Mouse (Mus musculus): ENCODE measurements at regions not wholly inside any gene's neighbourhood (a gene's known extent, or its start where the extent isn't known, plus 50 kb on each side); places are given as distances from the start of the nearest gene placed in this dataset.

DNA sequence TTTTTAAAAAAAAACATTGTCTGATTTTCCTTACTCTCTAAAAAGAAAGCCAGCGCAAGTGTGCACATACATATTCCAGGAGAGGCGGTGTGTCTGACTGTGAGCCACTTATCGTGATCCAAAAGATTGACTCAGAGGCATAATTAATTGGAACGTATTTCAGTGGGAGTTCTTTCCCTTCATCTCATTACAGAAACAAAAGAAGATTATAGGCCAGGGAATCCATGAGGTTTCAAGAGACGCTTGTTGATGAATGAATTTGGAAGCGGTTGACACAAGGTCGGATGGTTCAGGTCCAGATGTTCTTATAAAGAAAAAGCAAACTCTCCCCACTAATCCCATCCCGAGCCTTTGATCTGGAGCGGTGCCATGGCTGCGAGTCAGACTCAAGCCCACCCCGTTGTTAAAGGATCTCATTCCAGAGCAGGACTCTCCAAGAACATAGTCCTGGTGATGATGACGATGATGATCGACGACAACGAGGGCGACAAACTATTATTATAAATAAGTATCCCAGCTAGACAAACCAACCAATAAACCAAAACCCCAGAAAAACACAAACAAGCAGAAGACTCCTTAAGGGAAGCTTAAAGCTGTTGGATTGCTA, 240.1 kb upstream of the Habp2 start:
- TF ChIP-seq POLR2A (IDR thresholded peaks at IDR 0.05; ENCODE audit: borderline replicate concordance, insufficient read depth, low read length) = no peak
- no peak for TF ChIP-seq CTCF (IDR thresholded peaks at IDR 0.05; ENCODE audit: borderline replicate concordance, insufficient read depth, low read depth, low read length)

All from cerebellum, adult 2 months (tissue).